ENCODE assay signal across 23 mouse cellular contexts in the genomic region with DNA sequence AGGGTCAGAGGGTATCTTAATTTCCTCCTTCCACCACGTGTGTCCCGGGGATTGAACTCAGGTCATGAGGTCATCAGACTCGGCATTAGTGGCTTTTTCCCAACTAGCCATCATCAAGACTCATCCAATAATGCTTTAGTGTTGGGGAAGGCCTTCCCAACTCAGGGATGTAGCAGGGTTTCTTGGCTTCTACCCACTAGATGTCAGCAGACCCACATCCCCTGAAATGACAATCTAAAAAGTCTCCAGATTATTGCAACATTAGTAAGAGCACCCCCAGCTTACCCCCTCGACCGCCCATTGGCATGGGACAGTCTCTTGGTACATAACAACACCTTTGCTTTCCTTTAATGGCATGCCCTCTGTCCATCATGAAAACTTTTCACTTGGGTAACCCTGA.
DNase-seq lines count a peak whose midpoint lies in the region; ATAC-seq and TF ChIP-seq lines count a peak whose summit lies in the region.
"Had no signal": no experiment of that assay in that cellular context is flagged by ENCODE, and none has a peak within 500 bp of the region (broad histone marks: within the 10 kb centered on the region; RNA-seq: fewer than 3 reads in every experiment).

No protein-coding gene starts in this region.

- no peak for TF ChIP-seq CTCF in cerebellum, adult 2 months (IDR thresholded peaks at IDR 0.05; ENCODE audit: borderline replicate concordance, insufficient read depth, low read depth, low read length)
- TF ChIP-seq CTCF in hindbrain, postnatal 0 days (IDR thresholded peaks at IDR 0.05; ENCODE audit: low read depth), result peak; percentile 49
- 0 out of 2 replicates have a peak, but pooled peaks have one; percentile 12 for TF ChIP-seq CTCF in liver, postnatal 0 days (IDR thresholded peaks at IDR 0.05; ENCODE audit: low read depth)
- peak; percentile 56 for TF ChIP-seq CTCF in stomach, postnatal 0 days (IDR thresholded peaks at IDR 0.05; ENCODE audit: low read depth)

- H3K4me1 ChIP-seq in cerebellum, adult 2 months (ENCODE audit: control insufficient read depth, insufficient read depth, low read length), result no peaks in the 10 kb centered on the region
- H3K4me1 ChIP-seq in hindbrain, postnatal 0 days (ENCODE audit: insufficient read depth, low read length), result no peaks in the 10 kb centered on the region
- no peaks in the 10 kb centered on the region for H3K4me1 ChIP-seq in hindbrain, embryonic 14.5 days (replicated peaks; ENCODE audit: control insufficient read depth, insufficient read depth, low read length)
- peaks cover 3% of the 10 kb centered on the region for H3K4me1 ChIP-seq in liver, postnatal 0 days (ENCODE audit: insufficient read depth)
- no peaks in the 10 kb centered on the region; the same call in 1 of the 2 replicates for H3K4me1 ChIP-seq in stomach, postnatal 0 days (replicated peaks; ENCODE audit: control insufficient read depth, insufficient read depth)
- H3K4me1 ChIP-seq: forebrain, embryonic 10.5 days; hindbrain, embryonic 13.5 days; kidney, embryonic 15.5 days; stomach, embryonic 15.5 days had no signal

- TF ChIP-seq EP300 in liver, postnatal 0 days (IDR thresholded peaks at IDR 0.05; ENCODE audit: low read depth), result no peak
- TF ChIP-seq EP300 in stomach, postnatal 0 days (optimal IDR thresholded peaks at IDR 0.05), result no peak

- H3K9me3 ChIP-seq in hindbrain, postnatal 0 days (ENCODE audit: low read length), result no peaks in the 10 kb centered on the region
- H3K9me3 ChIP-seq in hindbrain, embryonic 14.5 days (ENCODE audit: control insufficient read depth, low read length), result no peaks in the 10 kb centered on the region
- H3K9me3 ChIP-seq in liver, postnatal 0 days (ENCODE audit: low read length), result no peaks in the 10 kb centered on the region
- no peaks in the 10 kb centered on the region for H3K9me3 ChIP-seq in stomach, postnatal 0 days (ENCODE audit: control insufficient read depth, low read length)
- H3K9me3 ChIP-seq: forebrain, embryonic 10.5 days; heart, embryonic 10.5 days; hindbrain, embryonic 13.5 days; kidney, embryonic 15.5 days; stomach, embryonic 15.5 days had no signal

- H3K27me3 ChIP-seq in cerebellum, adult 2 months (ENCODE audit: control insufficient read depth, insufficient read depth, low read length), result no peaks in the 10 kb centered on the region
- no peaks in the 10 kb centered on the region for H3K27me3 ChIP-seq in hindbrain, postnatal 0 days (ENCODE audit: insufficient read depth, low read length)
- no peaks in the 10 kb centered on the region for H3K27me3 ChIP-seq in hindbrain, embryonic 14.5 days (ENCODE audit: control insufficient read depth, insufficient read depth, low read length)
- H3K27me3 ChIP-seq in liver, postnatal 0 days (ENCODE audit: insufficient read depth, low read length), result no peaks in the 10 kb centered on the region
- no peaks in the 10 kb centered on the region for H3K27me3 ChIP-seq in stomach, postnatal 0 days (ENCODE audit: control insufficient read depth, insufficient read depth, low read length)
- H3K27me3 ChIP-seq: hindbrain, embryonic 13.5 days; kidney, embryonic 15.5 days; stomach, embryonic 15.5 days had no signal

- peak; percentile 5 to 8 for DNase-seq in cerebellum, postnatal 10 days
- no peak for DNase-seq in cerebellum, adult 2 months
- no peak for DNase-seq in hindbrain, postnatal 0 days (ENCODE audit: low spot score)
- DNase-seq in hindbrain, embryonic 14.5 days (ENCODE audit: low spot score), result no peak
- DNase-seq in liver, postnatal 0 days, result no peak
- DNase-seq in liver, result no peak
- DNase-seq in stomach, postnatal 0 days (ENCODE audit: low spot score), result no peak
- DNase-seq: adrenal gland, postnatal 36 days; cerebellum, adult 9-11 months; heart, postnatal 10 days; kidney, adult 11 months; lung, adult 2 months; lung, postnatal 36 days; right cerebral cortex, postnatal 4 days; thymus, adult 18-20 months; thymus, postnatal 36 days had no signal

- no peak overlapping the region for H3K4me2 ChIP-seq in hindbrain, postnatal 0 days (ENCODE audit: low read depth, low read length)
- H3K4me2 ChIP-seq in hindbrain, embryonic 14.5 days (replicated peaks), result no peak overlapping the region
- no peak overlapping the region for H3K4me2 ChIP-seq in liver, postnatal 0 days (ENCODE audit: low read depth, low read length)
- H3K4me2 ChIP-seq in stomach, postnatal 0 days (replicated peaks; ENCODE audit: low read depth), result no peak overlapping the region
- H3K4me2 ChIP-seq: hindbrain, embryonic 13.5 days; kidney, embryonic 15.5 days; liver, embryonic 11.5 days; stomach, embryonic 15.5 days had no signal

- no peak for ATAC-seq in hindbrain, postnatal 0 days
- ATAC-seq in hindbrain, embryonic 14.5 days (ENCODE audit: low FRiP score), result no peak
- no peak for ATAC-seq in liver, postnatal 0 days
- ATAC-seq in stomach, postnatal 0 days (ENCODE audit: low FRiP score, low TSS enrichment), result no peak
- ATAC-seq: midbrain, embryonic 16.5 days had no signal

- H3K4me3 ChIP-seq in cerebellum, adult 2 months (replicated peaks; ENCODE audit: insufficient read depth, low read depth, low read length), result no peak overlapping the region
- H3K4me3 ChIP-seq in hindbrain, postnatal 0 days (ENCODE audit: low read length), result no peak overlapping the region
- H3K4me3 ChIP-seq in hindbrain, embryonic 14.5 days (replicated peaks; ENCODE audit: low read length), result no peak overlapping the region
- no peak overlapping the region for H3K4me3 ChIP-seq in liver, postnatal 0 days (ENCODE audit: low read depth, low read length)
- H3K4me3 ChIP-seq in stomach, postnatal 0 days (ENCODE audit: low read depth, low read length), result no peak overlapping the region
- H3K4me3 ChIP-seq: forebrain, embryonic 10.5 days; heart, embryonic 10.5 days; hindbrain, embryonic 13.5 days; kidney, embryonic 15.5 days; stomach, embryonic 15.5 days had no signal

- H3K36me3 ChIP-seq in hindbrain, postnatal 0 days (ENCODE audit: insufficient read depth, low read length), result no peaks in the 10 kb centered on the region
- no peaks in the 10 kb centered on the region for H3K36me3 ChIP-seq in hindbrain, embryonic 14.5 days (replicated peaks; ENCODE audit: control insufficient read depth, insufficient read depth)
- H3K36me3 ChIP-seq in liver, postnatal 0 days (replicated peaks; ENCODE audit: insufficient read depth, low read length), result no peaks in the 10 kb centered on the region
- peaks cover 3% of the 10 kb centered on the region; the same call in 1 of the 2 replicates for H3K36me3 ChIP-seq in stomach, postnatal 0 days (ENCODE audit: control insufficient read depth, insufficient read depth, low read length)
- H3K36me3 ChIP-seq: forebrain, embryonic 10.5 days; hindbrain, embryonic 13.5 days; stomach, embryonic 15.5 days had no signal

- TF ChIP-seq POLR2A in cerebellum, adult 2 months (IDR thresholded peaks at IDR 0.05; ENCODE audit: borderline replicate concordance, insufficient read depth, low read length), result no peak

- H3K27ac ChIP-seq in cerebellum, adult 2 months (ENCODE audit: insufficient read depth, low read length), result no peak overlapping the region
- H3K27ac ChIP-seq in hindbrain, postnatal 0 days, result no peak overlapping the region
- no peak overlapping the region for H3K27ac ChIP-seq in hindbrain, embryonic 14.5 days
- no peak overlapping the region for H3K27ac ChIP-seq in liver, postnatal 0 days (ENCODE audit: low read depth)
- H3K27ac ChIP-seq in stomach, postnatal 0 days (replicated peaks), result no peak overlapping the region
- H3K27ac ChIP-seq: forebrain, embryonic 10.5 days; heart, embryonic 10.5 days; hindbrain, embryonic 13.5 days; kidney, embryonic 15.5 days; stomach, embryonic 15.5 days had no signal

- H3K9ac ChIP-seq in hindbrain, postnatal 0 days (replicated peaks; ENCODE audit: low read length), result no peak overlapping the region
- H3K9ac ChIP-seq in hindbrain, embryonic 14.5 days, result no peak overlapping the region
- no peak overlapping the region for H3K9ac ChIP-seq in liver, postnatal 0 days (replicated peaks)
- no peak overlapping the region for H3K9ac ChIP-seq in stomach, postnatal 0 days (ENCODE audit: low read length)
- H3K9ac ChIP-seq: hindbrain, embryonic 13.5 days; kidney, embryonic 15.5 days; stomach, embryonic 15.5 days had no signal

- 81% methylated on average over 5 of the region's 5 CpGs for WGBS in cerebellum, adult 2 months
- 86% methylated on average over 5 of the region's 5 CpGs for WGBS in hindbrain, postnatal 0 days
- WGBS in hindbrain, embryonic 14.5 days, result 86% methylated on average over 5 of the region's 5 CpGs
- 67% methylated on average over 5 of the region's 5 CpGs for WGBS in liver, postnatal 0 days (ENCODE audit: insufficient replicate concordance)
- 61% methylated on average over 5 of the region's 5 CpGs for WGBS in stomach, postnatal 0 days

Comparison
In these comparisons a context has a peak if more than half of its experiments do, and no peak if none do; other contexts are left out.
1. DNase-seq: peak in cerebellum, postnatal 10 days (2 of 2); none in cerebellum, adult 2 months (0 of 2), hindbrain, postnatal 0 days (single experiment), hindbrain, embryonic 14.5 days (single experiment), liver, postnatal 0 days (single experiment), liver (single experiment) and stomach, postnatal 0 days (single experiment).